Mouse (Mus musculus) right cerebral cortex, postnatal 36 days (tissue): ENCODE measurements around the gene Carns1.

ENCODE experiments used
- DNase-seq, 2 experiments: peaks; one replicate each; pipeline ENCODE4 v3.0.0; 2022; ENCODE audit warnings: low spot score in 2 of 2, mixed read lengths in 1 of 2

Carns1 gene

DNA sequence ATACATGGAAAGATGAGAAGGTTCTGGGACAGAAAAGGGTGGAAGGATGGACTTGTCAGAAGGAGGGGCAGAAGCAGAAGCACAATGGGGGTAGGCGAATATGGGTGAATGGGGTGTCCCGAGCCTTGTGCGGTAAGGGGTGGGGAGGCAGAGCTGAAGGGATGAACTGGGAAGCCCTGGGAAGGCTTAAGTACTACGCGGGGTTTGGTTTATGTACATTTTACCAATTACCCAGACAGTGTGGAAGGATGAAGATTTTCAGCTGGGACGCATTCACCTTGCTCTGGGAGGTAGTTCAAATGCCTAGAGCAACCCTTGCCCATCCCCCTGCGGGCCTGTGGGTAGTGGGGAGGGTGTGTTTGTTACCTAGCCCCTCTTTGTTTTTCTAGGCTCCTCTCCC, 26.9 kb upstream of the Carns1 start:
- DNase-seq, result no peak

DNA sequence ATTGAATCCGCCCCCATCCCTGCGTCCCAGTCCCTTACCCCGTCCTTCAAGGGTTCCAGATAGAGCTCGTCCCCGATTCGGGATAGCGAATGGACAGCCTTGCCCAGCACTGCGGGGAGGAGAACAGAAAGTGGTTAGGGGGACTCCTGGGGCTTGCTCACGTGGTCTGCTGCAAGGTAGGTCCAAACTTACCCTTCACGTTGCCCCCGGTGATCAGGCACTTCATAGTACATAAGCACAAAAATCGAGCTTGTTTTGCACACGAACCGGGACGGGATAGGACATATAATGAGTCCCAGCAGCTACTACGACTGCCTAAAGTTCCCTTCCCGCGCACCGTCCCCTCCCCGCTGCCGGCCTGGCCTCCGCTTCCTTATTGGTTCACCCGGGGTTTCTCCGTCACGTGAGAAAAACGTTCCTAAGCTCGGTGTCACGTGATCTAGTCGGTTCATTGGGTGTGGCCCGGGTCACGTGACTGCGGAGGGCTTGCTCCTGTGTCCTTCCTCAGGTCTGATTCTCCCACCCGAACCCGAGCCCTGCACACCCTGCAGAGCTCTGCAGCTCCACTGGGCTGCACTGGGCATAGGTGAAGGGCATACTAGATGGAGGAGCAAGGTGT, 26.1 kb upstream of the Carns1 start, which contains the start of gene Rad9a:
Rad9a (minus strand) TSS at position 372 of the 619 bp plus-strand sequence.
- DNase-seq, result peak; percentile 95 to 96

- no peak for DNase-seq
Observed at GRCm38 (mm10) chr19:4197180-4197579, 21.9 kb upstream of the Carns1 start.

GRCm38 (mm10) chr19:4196548-4196947, 21.3 kb upstream of the Carns1 start:
- DNase-seq, result no peak

DNA sequence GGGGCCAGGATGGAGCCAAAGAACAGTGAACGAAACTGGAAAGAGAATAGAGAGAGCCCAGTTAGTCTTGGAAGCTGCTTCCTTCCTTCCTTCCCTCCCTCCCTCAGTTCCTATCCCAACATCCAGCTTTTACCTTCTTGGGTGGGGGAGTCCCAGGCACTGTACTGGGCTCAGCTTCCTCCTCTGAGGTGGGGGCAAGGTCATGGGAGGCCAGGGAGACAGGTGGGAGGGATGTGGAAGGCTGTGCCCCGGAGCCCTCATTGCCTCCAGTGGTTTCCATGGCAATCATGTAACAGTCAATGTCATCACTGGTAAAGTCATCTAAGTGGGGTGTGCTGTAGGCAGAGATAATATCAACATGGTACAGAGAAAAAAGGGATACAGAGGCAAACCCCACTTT, 20.8 kb upstream of the Carns1 start:
- no peak for DNase-seq

GRCm38 (mm10) chr19:4194776-4195650, 19.7 kb upstream of the Carns1 start:
- no peak for DNase-seq

DNA sequence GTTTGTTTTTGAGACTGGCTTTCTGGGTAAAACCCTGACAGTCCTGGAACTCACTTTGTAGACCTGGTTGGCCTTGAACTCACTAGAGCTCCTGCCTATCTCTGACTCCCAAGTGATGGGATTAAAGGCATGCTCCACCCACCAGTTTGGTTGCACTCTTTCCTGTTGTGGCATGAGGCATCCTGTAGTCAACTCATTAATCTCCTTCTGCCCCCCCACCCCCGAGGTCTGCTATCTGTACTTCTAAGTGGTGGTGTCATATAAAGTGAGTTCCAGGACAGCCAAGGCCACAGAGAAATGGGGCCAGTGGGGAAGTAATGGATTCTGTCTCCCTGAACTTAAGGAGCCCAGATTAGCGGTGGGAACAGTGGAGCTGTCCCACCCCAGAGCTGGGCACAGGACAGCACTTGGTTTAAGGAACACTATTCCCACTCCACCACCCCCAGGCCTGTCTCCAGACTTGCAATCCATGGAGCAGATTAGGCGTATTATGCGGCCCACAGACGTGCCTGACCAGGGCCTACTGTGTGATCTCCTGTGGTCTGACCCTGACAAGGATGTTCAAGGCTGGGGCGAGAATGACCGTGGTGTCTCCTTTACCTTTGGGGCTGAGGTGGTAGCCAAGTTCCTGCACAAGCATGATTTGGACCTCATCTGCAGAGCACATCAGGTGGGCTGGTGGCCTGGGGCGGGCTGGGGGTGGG, 18.9 kb upstream of the Carns1 start:
- DNase-seq, result no peak

DNA sequence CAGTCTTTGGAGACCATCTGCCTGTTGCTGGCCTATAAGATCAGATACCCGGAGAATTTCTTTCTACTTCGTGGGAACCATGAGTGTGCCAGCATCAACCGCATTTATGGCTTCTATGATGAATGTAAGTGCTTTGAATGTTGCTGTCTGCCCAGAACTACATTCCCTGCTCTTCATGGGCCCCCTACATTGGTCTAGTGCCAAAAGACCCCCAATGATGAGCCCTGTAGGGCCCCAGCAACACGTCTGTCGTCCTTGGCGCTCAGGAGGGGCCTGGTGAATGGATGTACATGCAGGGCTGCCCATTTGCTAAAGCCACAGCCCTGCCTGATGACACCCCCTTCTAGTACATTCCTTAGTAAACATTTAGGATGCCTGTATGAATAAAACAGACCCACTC, 17.9 kb upstream of the Carns1 start:
- DNase-seq, result no peak

DNA sequence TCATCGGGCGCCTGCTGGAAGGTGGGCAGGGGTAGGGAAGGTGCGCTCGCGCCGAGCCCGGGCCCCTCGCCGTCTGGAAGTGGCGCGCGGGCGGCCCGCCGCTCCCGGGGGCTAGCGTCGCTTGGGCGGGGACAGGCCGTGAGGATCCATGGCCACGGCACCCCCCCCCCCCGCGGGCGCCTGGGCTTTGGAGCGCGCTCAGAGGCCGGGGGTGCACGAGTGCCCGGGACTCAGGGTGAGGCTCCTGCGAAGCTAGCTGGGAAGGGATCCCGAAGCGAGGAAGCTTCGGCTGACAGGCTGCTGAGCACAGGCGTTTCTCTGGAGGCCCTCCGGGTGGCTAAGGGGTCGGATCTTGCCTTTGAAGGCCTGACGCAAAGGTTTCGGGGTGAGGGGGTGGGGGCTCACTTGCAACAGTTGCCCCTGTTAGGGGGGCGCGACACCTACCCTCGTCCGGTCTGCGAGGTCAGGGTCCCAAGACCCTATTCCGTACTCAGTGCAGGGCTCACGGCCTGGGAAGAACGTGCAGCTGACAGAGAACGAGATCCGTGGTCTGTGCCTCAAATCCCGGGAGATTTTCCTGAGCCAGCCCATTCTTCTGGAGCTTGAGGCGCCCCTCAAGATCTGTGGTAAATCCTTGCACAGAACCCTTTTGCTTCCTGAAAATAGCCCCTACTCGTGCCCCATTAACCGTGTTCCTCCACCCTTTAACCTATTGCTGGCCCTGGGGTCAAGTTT, 17.1 kb upstream of the Carns1 start:
- no peak for DNase-seq

- DNase-seq, result peak; percentile 84 to 86
Observed at GRCm38 (mm10) chr19:4191528-4192250, 16.4 kb upstream of the Carns1 start, which contains the start of gene Ppp1ca. Gene Ppp1ca, plus strand, starts transcription at chr19:4192065.

GRCm38 (mm10) chr19:4190831-4191334, 15.6 kb upstream of the Carns1 start, which contains the start of gene Tbc1d10c:
Gene Tbc1d10c, minus strand, starts transcription at chr19:4191284.
- DNase-seq, result no peak

- DNase-seq, result no peak
Observed at GRCm38 (mm10) chr19:4189051-4189620, 13.9 kb upstream of the Carns1 start.

- DNase-seq, result no peak
Observed at GRCm38 (mm10) chr19:4187303-4187702, 12.0 kb upstream of the Carns1 start.

- DNase-seq, result no peak
Observed at GRCm38 (mm10) chr19:4184976-4185975, 10.0 kb upstream of the Carns1 start.

DNA sequence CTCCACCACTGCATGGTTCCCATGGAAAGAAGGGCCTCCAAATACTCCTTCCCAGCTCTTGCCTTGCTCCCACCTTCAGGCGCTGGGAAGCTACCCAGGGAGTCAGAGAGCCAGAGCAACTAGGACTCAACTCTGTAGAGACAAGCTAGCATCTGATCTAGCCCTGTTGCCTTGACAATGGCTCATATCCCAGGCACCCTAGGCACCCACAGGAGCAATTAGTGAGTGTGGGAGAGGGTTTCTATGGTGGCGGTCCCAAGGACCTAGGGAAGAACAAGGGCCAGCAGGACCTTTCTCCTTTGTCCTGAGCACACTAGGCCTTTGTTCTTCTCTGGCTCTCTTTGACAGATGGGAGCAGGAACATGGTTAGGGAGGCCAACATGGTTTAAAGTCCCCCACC, 8.4 kb upstream of the Carns1 start:
- no peak for DNase-seq

- DNase-seq, result peak; percentile 75 to 84
Observed at GRCm38 (mm10) chr19:4181892-4182291, 6.6 kb upstream of the Carns1 start.

DNA sequence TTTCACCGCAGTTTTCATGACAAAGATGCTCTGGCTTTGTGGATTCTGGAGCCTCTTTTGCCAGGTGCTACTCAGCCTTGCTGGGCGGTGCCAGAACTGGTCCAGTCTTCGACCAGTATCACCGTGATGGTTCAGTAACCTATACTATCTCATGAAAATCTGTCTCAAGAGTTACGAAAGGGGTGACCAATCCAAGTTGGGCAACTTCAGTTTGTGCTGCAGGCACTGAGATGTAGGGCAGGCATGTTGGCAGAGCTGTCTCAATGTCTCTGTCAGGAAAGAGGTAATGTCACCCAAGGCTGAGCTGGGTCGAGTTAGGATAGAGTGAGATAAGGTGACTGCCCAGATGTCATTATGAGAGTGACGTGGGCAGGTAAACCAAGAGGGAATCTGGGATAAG, 5.1 kb upstream of the Carns1 start:
- DNase-seq, result no peak

DNA sequence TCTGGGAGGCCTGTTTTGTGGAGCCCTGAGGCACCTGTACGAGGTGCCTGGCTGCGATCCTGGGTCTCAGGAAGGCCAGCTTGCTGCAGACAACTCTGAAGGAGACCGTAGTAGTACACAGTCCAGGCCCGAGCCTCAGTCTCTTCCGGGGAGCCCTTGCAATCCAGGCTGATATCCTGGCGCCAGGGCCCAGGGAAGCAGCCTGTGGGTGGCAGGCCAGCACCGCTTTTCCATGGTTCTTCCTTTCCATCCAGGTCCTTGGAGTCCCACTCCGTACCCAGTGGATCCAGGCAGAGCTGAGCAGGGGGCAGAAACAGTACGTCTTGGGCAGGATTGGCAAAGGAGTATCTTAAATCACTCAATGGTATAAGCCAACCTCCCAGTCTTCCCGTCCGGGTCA, 2.4 kb downstream of the Carns1 start:
- no peak for DNase-seq
